Mouse (Mus musculus) v-Abl transformed pro-B cells (cell line): ENCODE measurements around the gene Ahcy.
"Not testable (repeated sequence)": the region's sequence is repeated elsewhere in the genome, so short reads cannot be mapped to it uniquely, and the experiment has no call there.

Experiments used
- in situ Hi-C, 2 experiments: fragments of 400-800 bp; cut with MboI; formaldehyde crosslinking; loops; one replicate each; pipeline ENCODE4 v1.15.1; 2025; ENCODE audit not compliant: unreplicated experiment in 2 of 2

Gene Ahcy

DNA sequence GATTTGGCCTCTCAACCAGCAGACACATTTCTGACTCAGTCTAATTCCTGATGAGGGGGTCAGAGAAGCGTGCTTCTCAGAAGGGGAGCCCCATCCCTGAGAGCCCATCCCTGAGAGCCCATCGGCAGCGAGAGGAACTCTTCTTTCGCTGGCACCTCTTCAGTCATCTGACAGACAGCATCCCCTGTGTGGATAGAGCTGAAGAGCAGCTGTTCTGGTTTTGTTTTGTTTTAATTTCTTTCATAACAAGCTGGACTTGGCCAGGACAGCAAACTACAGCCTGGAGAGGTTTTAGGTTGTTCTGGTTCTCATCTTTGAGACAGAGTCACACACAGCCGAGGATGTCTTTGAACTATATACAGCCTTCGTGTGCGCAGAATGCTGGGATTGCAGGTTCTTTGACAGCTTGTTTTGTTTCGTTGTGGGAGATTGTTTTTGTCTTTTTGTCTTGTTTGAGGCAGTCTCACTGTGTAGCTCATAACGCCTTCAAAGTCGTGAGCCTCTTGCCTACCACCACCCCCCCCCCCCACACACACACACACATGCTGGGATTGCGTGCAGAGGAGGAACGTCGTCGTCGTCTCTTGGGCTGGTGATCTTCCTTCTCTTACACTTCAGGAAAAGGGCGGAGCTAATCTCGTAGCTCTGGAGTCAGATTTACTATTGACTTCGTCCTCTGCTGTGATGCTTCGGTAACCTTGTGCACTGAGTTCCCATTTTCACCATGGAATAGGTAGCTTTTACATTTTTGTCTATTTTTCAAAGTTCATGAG lies 41.2 kb downstream of the Ahcy start:
- in situ Hi-C loops: no loop called here

- in situ Hi-C loops: no loop called here
Observed at GRCm38 (mm10) chr2:155030831-155031230, 43.5 kb downstream of the Ahcy start.

DNA sequence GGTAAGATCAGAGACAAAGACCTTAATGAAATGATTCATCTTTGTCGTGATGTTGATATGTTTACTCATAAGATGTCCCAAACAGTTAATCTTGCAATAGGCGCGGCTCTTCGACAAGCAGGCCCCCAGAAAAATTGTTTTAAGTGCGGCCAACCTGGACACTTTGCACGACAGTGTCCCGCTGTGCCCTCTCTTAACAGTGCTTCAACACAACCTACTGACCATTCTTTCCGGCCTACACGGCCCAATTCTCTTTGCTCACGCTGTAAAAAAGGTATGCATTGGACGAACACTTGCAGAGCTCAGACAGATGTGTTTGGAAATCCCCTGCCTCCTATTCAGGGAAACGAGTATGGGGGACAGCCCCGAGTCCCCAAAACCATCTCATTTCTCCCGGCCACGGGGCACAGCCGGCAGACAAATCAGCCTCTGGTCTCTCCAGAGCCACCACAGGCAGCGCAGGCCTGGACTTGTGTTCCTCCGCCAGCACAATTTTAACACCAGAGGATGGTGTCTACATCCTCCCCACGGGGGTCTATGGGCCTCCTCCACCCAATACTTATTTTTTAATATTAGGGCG lies 54.0 kb downstream of the Ahcy start:
- in situ Hi-C loops: not testable (repeated sequence)

DNA sequence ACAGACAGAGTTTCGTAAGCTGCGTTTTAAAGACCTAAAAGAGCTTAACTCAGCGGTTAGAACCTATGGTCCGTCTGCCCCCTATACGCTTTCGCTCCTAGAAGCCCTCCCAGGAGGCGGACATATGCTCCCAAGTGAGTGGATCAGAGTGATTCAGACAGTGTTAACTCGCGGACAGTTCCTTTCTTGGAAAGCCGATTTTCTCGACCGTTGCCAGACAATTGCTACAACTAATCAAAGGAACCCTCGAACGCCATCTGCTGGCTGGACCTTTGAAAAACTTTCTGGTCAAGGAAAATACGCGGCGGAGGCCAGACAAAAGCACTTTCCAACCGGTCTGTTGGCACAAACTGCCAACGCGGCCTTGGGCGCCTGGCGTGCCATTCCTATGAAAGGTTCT lies 54.6 kb downstream of the Ahcy start:
- in situ Hi-C loops: no loop called here

GRCm38 (mm10) chr2:155018762-155019641 lies 55.3 kb downstream of the Ahcy start:
- in situ Hi-C loops: no loop called here

GRCm38 (mm10) chr2:155018251-155018755 lies 56.0 kb downstream of the Ahcy start, which contains the start of gene Gm14226:
Gene Gm14226 (plus strand): TSS chr2:155018266.
- in situ Hi-C loops: not testable (repeated sequence)

GRCm38 (mm10) chr2:155016751-155017150 lies 57.5 kb downstream of the Ahcy start:
- in situ Hi-C loops: not testable (repeated sequence)

DNA sequence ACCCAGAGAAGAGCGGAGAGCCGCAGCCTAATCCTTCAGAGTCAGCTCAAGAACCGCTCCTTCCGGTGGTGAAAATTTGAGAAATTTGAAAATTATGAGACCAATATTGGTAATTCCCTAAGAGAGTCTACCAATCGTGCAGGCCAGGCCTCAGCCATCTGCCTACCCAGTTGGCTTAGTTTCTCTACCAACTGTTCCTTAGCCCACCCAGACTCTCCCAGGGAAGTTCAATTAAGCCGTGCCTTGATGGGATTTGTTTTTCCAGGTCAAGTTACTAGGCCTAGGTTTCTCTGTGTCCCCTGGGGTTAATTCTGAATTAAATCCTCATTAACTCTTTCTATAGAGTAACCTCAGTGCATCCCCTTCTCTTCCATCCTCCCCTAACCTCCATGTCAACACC lies 61.3 kb downstream of the Ahcy start:
- in situ Hi-C loops: no loop called here

GRCm38 (mm10) chr2:155011086-155011656 lies 63.1 kb downstream of the Ahcy start:
- in situ Hi-C loops: no loop called here
